Mouse (Mus musculus): ENCODE data around the gene Rbfox1.

- TF ChIP-seq CTCF (IDR thresholded peaks at IDR 0.05; ENCODE audit: low read depth), result no peak
- TF ChIP-seq EP300 (optimal IDR thresholded peaks at IDR 0.05), result no peak
Observed at GRCm38 (mm10) chr16:6271596-6272370, 386.6 kb downstream of the Rbfox1 start.
